Mouse (Mus musculus) myocyte (in vitro differentiated cells): Measurements from ENCODE around the gene Sepsecs. TPM values are rescaled to one million over a fixed set of nuclear protein-coding genes. Genes with fewer than 3 reads are reported as not detected.
"Not testable (repeated sequence)": the region's sequence is repeated elsewhere in the genome, so short reads cannot be mapped to it uniquely, and the experiment has no call there.

Experiments used
- H3K27me3 ChIP-seq: one replicate; pipeline ENCODE4 v1.6.1; 2011; ENCODE audit not compliant: control insufficient read depth, insufficient read depth, insufficient read length
- H3K36me3 ChIP-seq: one replicate; pipeline ENCODE4 v1.6.1; 2011; ENCODE audit not compliant: control insufficient read depth, insufficient read depth
- H3K4me2 ChIP-seq: one replicate; pipeline ENCODE4 v1.6.1; 2011; ENCODE audit warnings: low read depth, control low read depth
- H3K4me3 ChIP-seq: one replicate; pipeline ENCODE4 v1.5.1; 2011; ENCODE audit warnings: mild to moderate bottlenecking, control low read depth, moderate library complexity
- H3K79me2 ChIP-seq: one replicate; pipeline ENCODE4 v1.6.1; 2011; ENCODE audit not compliant: control insufficient read depth, insufficient read depth
- H3ac ChIP-seq: one replicate; pipeline ENCODE4 v1.6.1; 2011; ENCODE audit not compliant: control insufficient read depth, insufficient read length
- CEBPB ChIP-seq: IDR thresholded peaks from 2 replicates; pipeline ENCODE4 v1.6.1; 2011; ENCODE audit warnings: mild to moderate bottlenecking, moderate library complexity; ENCODE audit not compliant: poor library complexity, insufficient read depth, severe bottlenecking
- E2F4 ChIP-seq: IDR thresholded peaks from one replicate; pipeline ENCODE4 v1.6.1; 2011; ENCODE audit warnings: mild to moderate bottlenecking, control low read depth, moderate library complexity; ENCODE audit not compliant: insufficient read depth
- MAX ChIP-seq: IDR thresholded peaks from one replicate; pipeline ENCODE4 v1.6.1; 2011; ENCODE audit warnings: low read depth, mild to moderate bottlenecking, control low read depth
- MYOD1 ChIP-seq, 3 experiments: IDR thresholded peaks; one replicate each; pipeline ENCODE4 v1.6.1; 2011; ENCODE audit warnings: control low read depth in 2 of 3, low read depth in 2 of 3, mild to moderate bottlenecking in 2 of 3, moderate library complexity in 1 of 3; ENCODE audit not compliant: insufficient read length in 2 of 3, control insufficient read depth in 1 of 3
- MYOG ChIP-seq, 3 experiments: IDR thresholded peaks; one replicate each; pipeline ENCODE4 v1.6.1; 2011; ENCODE audit warnings: control low read depth in 2 of 3, low read depth in 2 of 3, mild to moderate bottlenecking in 2 of 3; ENCODE audit not compliant: insufficient read length in 2 of 3, control insufficient read depth in 1 of 3, insufficient read depth in 1 of 3
- POLR2A ChIP-seq: IDR thresholded peaks from one replicate; pipeline ENCODE4 v1.6.1; 2011; ENCODE audit warnings: low read depth, mild to moderate bottlenecking, control low read depth, moderate library complexity; ENCODE audit not compliant: insufficient read length
- POLR2AphosphoS2 ChIP-seq: IDR thresholded peaks from one replicate; pipeline ENCODE4 v1.6.1; 2011; ENCODE audit warnings: low read depth, control low read depth; ENCODE audit not compliant: insufficient read length
- REST ChIP-seq: IDR thresholded peaks from one replicate; pipeline ENCODE4 v1.6.1; 2011; ENCODE audit warnings: mild to moderate bottlenecking, control low read depth, moderate library complexity; ENCODE audit not compliant: insufficient read depth, insufficient read length
- SRF ChIP-seq: IDR thresholded peaks from one replicate; pipeline ENCODE4 v1.6.1; 2011; ENCODE audit warnings: low read depth; ENCODE audit not compliant: control insufficient read depth, insufficient read length
- TCF12 ChIP-seq: IDR thresholded peaks from one replicate; pipeline ENCODE4 v1.6.1; 2011; ENCODE audit warnings: mild to moderate bottlenecking, control low read depth; ENCODE audit not compliant: poor library complexity, insufficient read depth, severe bottlenecking
- TCF3 ChIP-seq: IDR thresholded peaks from one replicate; pipeline ENCODE4 v1.6.1; 2011; ENCODE audit warnings: low read depth, control low read depth; ENCODE audit not compliant: insufficient read length
- USF1 ChIP-seq: IDR thresholded peaks from one replicate; pipeline ENCODE4 v1.6.1; 2011; ENCODE audit warnings: low read depth, mild to moderate bottlenecking, control low read depth, moderate library complexity
- polyA plus RNA-seq: library from polyadenylated mRNA; unstranded; fragments of >200 nt; fragmentation: generic; extraction: Trizol; gene quantifications from one replicate; pipeline ENCODE4 v1.2.1, GENCODE M21; 2012; ENCODE audit warnings: missing spikeins

Gene Sepsecs
- 4.1 TPM for polyA plus RNA-seq

GRCm38 (mm10) chr5:52669426-52670191, at the start of gene Sepsecs:
Gene Sepsecs, minus strand, starts transcription at chr5:52669708.
- H3K36me3 ChIP-seq = peaks cover 7% of the 10 kb centered on the region
- H3K4me2 ChIP-seq = peak within 1 kb of the TSS; percentile 87
- peak within 1 kb of the TSS; percentile 45 for H3K4me3 ChIP-seq
- TF ChIP-seq POLR2AphosphoS2 (peak; percentile 86), POLR2A (peak; percentile 83), MYOG (IDR thresholded peaks at IDR 0.05; ENCODE audit: control insufficient read depth in 1 of 3, insufficient read depth in 1 of 3, insufficient read length in 2 of 3, low read depth in 2 of 3) (peak in 1 of 3 experiments; percentile 37), REST (no peak), E2F4 (no peak), MYOD1 (IDR thresholded peaks at IDR 0.05; ENCODE audit: control insufficient read depth in 1 of 3, insufficient read length in 2 of 3, low read depth in 2 of 3) (no peak), SRF (no peak)
- peaks cover 14% of the 10 kb centered on the region for H3K79me2 ChIP-seq
- peak within 1 kb of the TSS; percentile 32 for H3ac ChIP-seq
- H3K27me3 ChIP-seq = no peaks in the 10 kb centered on the region

- TF ChIP-seq SRF (no peak), REST (no peak), MAX (no peak), MYOD1 (IDR thresholded peaks at IDR 0.05; ENCODE audit: control insufficient read depth in 1 of 3, insufficient read length in 2 of 3, low read depth in 2 of 3) (no peak), MYOG (IDR thresholded peaks at IDR 0.05; ENCODE audit: control insufficient read depth in 1 of 3, insufficient read depth in 1 of 3, insufficient read length in 2 of 3, low read depth in 2 of 3) (no peak), E2F4 (no peak), POLR2A (no peak), USF1 (no peak), TCF12 (no peak), CEBPB (no peak), TCF3 (no peak), POLR2AphosphoS2 (no peak)
- H3K36me3 ChIP-seq = no peaks in the 10 kb centered on the region
- H3K79me2 ChIP-seq = no peaks in the 10 kb centered on the region
- no peaks in the 10 kb centered on the region for H3K27me3 ChIP-seq
- H3K4me2 ChIP-seq = no peak overlapping the region
- no peak overlapping the region for H3ac ChIP-seq
- no peak overlapping the region for H3K4me3 ChIP-seq
These were observed 47.4 kb upstream of the Sepsecs start for GRCm38 (mm10) chr5:52716742-52717448.

GRCm38 (mm10) chr5:52712704-52713103, 43.2 kb upstream of the Sepsecs start:
- Histone ChIP-seq H3K79me2 (no peaks in the 10 kb centered on the region), H3K27me3 (no peaks in the 10 kb centered on the region), H3K4me2 (no peak overlapping the region), H3K36me3 (no peaks in the 10 kb centered on the region), H3K4me3 (no peak overlapping the region), H3ac (no peak overlapping the region)
- TF ChIP-seq USF1 = no peak
- no peak for TF ChIP-seq POLR2A
- TF ChIP-seq MAX = no peak
- TF ChIP-seq MYOG (IDR thresholded peaks at IDR 0.05; ENCODE audit: control insufficient read depth in 1 of 3, insufficient read depth in 1 of 3, insufficient read length in 2 of 3, low read depth in 2 of 3) = no peak
- no peak for TF ChIP-seq TCF12
- no peak for TF ChIP-seq SRF

- H3K4me3 ChIP-seq = no peak overlapping the region
- no peak overlapping the region for H3ac ChIP-seq
- no peak overlapping the region for H3K4me2 ChIP-seq
- no peaks in the 10 kb centered on the region for H3K79me2 ChIP-seq
- TF ChIP-seq E2F4 (no peak), REST (no peak), TCF12 (no peak)
- no peaks in the 10 kb centered on the region for H3K27me3 ChIP-seq
- H3K36me3 ChIP-seq = no peaks in the 10 kb centered on the region
These were observed 35.1 kb upstream of the Sepsecs start for GRCm38 (mm10) chr5:52704562-52704961.

- H3ac ChIP-seq, H3K4me2 ChIP-seq, H3K36me3 ChIP-seq, H3K4me3 ChIP-seq, H3K27me3 ChIP-seq, H3K79me2 ChIP-seq: not testable (repeated sequence)
These were observed 28.5 kb upstream of the Sepsecs start for GRCm38 (mm10) chr5:52697882-52698440.
